Mouse (Mus musculus): Measurements from ENCODE around the gene Secisbp2l. TPM values are rescaled to one million over a fixed set of nuclear protein-coding genes. Genes with fewer than 3 reads are reported as not detected.

Gene Secisbp2l
- total RNA-seq, 2 experiments from 2014 or later, result 94.4 to 97.7 TPM

- Histone ChIP-seq H3K4me3 (peak overlapping the region; percentile 9; the same call in 1 of the 2 replicates), H3K27ac (peak overlapping the region; percentile 54)
- no peak for DNase-seq (ENCODE audit: low spot score in 2 of 2)
- no peak for TF ChIP-seq CTCF (conservative IDR thresholded peaks at IDR 0.05)
Measured at GRCm38 (mm10) chr2:125778380-125778779, 4.3 kb downstream of the Secisbp2l start.

- no peak for TF ChIP-seq CTCF (conservative IDR thresholded peaks at IDR 0.05)
- Histone ChIP-seq H3K27ac (no peak overlapping the region; the same call in 1 of the 2 replicates), H3K4me3 (no peak overlapping the region)
- DNase-seq (ENCODE audit: low spot score in 2 of 2), result no peak
Measured at GRCm38 (mm10) chr2:125777018-125777417, 5.7 kb downstream of the Secisbp2l start.

- no peak for TF ChIP-seq CTCF (conservative IDR thresholded peaks at IDR 0.05)
- Histone ChIP-seq H3K27ac (no peak overlapping the region), H3K4me3 (no peak overlapping the region)
- no peak for DNase-seq (ENCODE audit: low spot score in 2 of 2)
Measured at GRCm38 (mm10) chr2:125775661-125776060, 7.0 kb downstream of the Secisbp2l start.

- no peak for DNase-seq (ENCODE audit: low spot score in 2 of 2)
- H3K27ac ChIP-seq, result no peak overlapping the region
Measured at GRCm38 (mm10) chr2:125774846-125775245, 7.8 kb downstream of the Secisbp2l start.

GRCm38 (mm10) chr2:125765029-125765428 lies 17.6 kb downstream of the Secisbp2l start:
- no peak for DNase-seq (ENCODE audit: low spot score in 2 of 2)
- H3K27ac ChIP-seq, result no peak overlapping the region
- peak; percentile 75 for TF ChIP-seq CTCF (conservative IDR thresholded peaks at IDR 0.05)
- H3K4me3 ChIP-seq, result no peak overlapping the region

More at GRCm38 (mm10) chr2:125774846-125775245, 7.8 kb downstream of the Secisbp2l start:
- H3K4me3 ChIP-seq, result no peak overlapping the region
- TF ChIP-seq CTCF (conservative IDR thresholded peaks at IDR 0.05), result no peak

- H3K27ac ChIP-seq, result no peak overlapping the region
- TF ChIP-seq CTCF (conservative IDR thresholded peaks at IDR 0.05), result no peak
- no peak for DNase-seq (ENCODE audit: low spot score in 2 of 2)
- no peak overlapping the region for H3K4me3 ChIP-seq
Measured at GRCm38 (mm10) chr2:125764531-125764930, 18.1 kb downstream of the Secisbp2l start.

GRCm38 (mm10) chr2:125749330-125749729 lies 33.3 kb downstream of the Secisbp2l start:
- TF ChIP-seq CTCF (conservative IDR thresholded peaks at IDR 0.05), result no peak
- peak in 1 of 2 experiments; percentile 54 for DNase-seq (ENCODE audit: low spot score in 2 of 2)
- no peak overlapping the region for H3K4me3 ChIP-seq
- peak overlapping the region; percentile 46; the same call in 1 of the 2 replicates for H3K27ac ChIP-seq

GRCm38 (mm10) chr2:125739338-125739737 lies 43.3 kb downstream of the Secisbp2l start:
- no peak overlapping the region for H3K27ac ChIP-seq
- H3K4me3 ChIP-seq, result no peak overlapping the region
- TF ChIP-seq CTCF (conservative IDR thresholded peaks at IDR 0.05), result no peak
- no peak for DNase-seq (ENCODE audit: low spot score in 2 of 2)

- TF ChIP-seq CTCF (conservative IDR thresholded peaks at IDR 0.05), result peak; percentile 43
- H3K4me3 ChIP-seq, result no peak overlapping the region
- DNase-seq (ENCODE audit: low spot score in 2 of 2), result no peak
- no peak overlapping the region for H3K27ac ChIP-seq
Measured at GRCm38 (mm10) chr2:125738718-125739117, 44.0 kb downstream of the Secisbp2l start.

- TF ChIP-seq CTCF (conservative IDR thresholded peaks at IDR 0.05), result no peak
- no peak overlapping the region for H3K4me3 ChIP-seq
Measured at GRCm38 (mm10) chr2:125736025-125736343, 46.7 kb downstream of the Secisbp2l start.

GRCm38 (mm10) chr2:125735333-125736024 lies 47.2 kb downstream of the Secisbp2l start:
- Histone ChIP-seq H3K4me3 (no peak overlapping the region), H3K27ac (no peak overlapping the region)
- DNase-seq (ENCODE audit: low spot score in 2 of 2), result no peak
- TF ChIP-seq CTCF (conservative IDR thresholded peaks at IDR 0.05), result no peak

More at GRCm38 (mm10) chr2:125736025-125736343, 46.7 kb downstream of the Secisbp2l start:
- no peak for DNase-seq (ENCODE audit: low spot score in 2 of 2)
- no peak overlapping the region for H3K27ac ChIP-seq

GRCm38 (mm10) chr2:125734741-125735140 lies 47.9 kb downstream of the Secisbp2l start:
- no peak for DNase-seq (ENCODE audit: low spot score in 2 of 2)
- Histone ChIP-seq H3K4me3 (no peak overlapping the region), H3K27ac (no peak overlapping the region)
- TF ChIP-seq CTCF (conservative IDR thresholded peaks at IDR 0.05), result no peak

GRCm38 (mm10) chr2:125731763-125732560 lies 50.7 kb downstream of the Secisbp2l start:
- TF ChIP-seq CTCF (conservative IDR thresholded peaks at IDR 0.05), result peak; percentile 100
- Histone ChIP-seq H3K4me3 (peak overlapping the region; percentile 52), H3K27ac (peak overlapping the region; percentile 89)
- DNase-seq (ENCODE audit: low spot score in 2 of 2), result peak; percentile 87 to 94

Data from layer of hippocampus, adult 2 months (tissue).